Comparison of ENCODE assay signal across 10 mouse cellular contexts in genomic region chr4:133314896-133315295, GRCm38 (mm10). TPM values are rescaled to one million over a fixed set of nuclear protein-coding genes. Genes with fewer than 3 reads are reported as not detected.
DNase-seq lines count a peak whose midpoint lies in the region; ATAC-seq lines count a peak whose summit lies in the region.
"Had no signal": no experiment of that assay in that cellular context is flagged by ENCODE, and none has a peak within 500 bp of the region (broad histone marks: within the 10 kb centered on the region; RNA-seq: fewer than 3 reads in every experiment).

No protein-coding gene starts in this region.

- DNase-seq in heart, adult 18-20 months, result peak; percentile 86 to 88
- DNase-seq in cerebellum, adult 11 months, result peak; percentile 82
- DNase-seq in heart, adult 9 months (ENCODE audit: low spot score in 2 of 2), result peak; percentile 62 to 78
- peak; percentile 58 for DNase-seq in lung, postnatal 10 days
- no peak for DNase-seq in T-cell, adult 2 months (ENCODE audit: low spot score)
- DNase-seq in left cerebral cortex, postnatal 14 days (ENCODE audit: low spot score in 2 of 2), result no peak
- DNase-seq in layer of hippocampus, postnatal 25 days (ENCODE audit: extremely low spot score in 1 of 2, low spot score in 1 of 2), result no peak
- DNase-seq: embryo, embryonic 11 days had no signal

- WGBS in heart, embryonic 11.5 days (ENCODE audit: insufficient replicate concordance), result 75% methylated on average over 8 of the region's 8 CpGs

- H3K27me3 ChIP-seq in heart, embryonic 11.5 days (ENCODE audit: control insufficient read depth, insufficient read depth, low read length), result no peaks in the 10 kb centered on the region

- no peak overlapping the region for H3K9ac ChIP-seq in heart, embryonic 11.5 days (ENCODE audit: low read depth, low read length)

- intact Hi-C loops in left cerebral cortex, postnatal 14 days (cut with DNase I), result loop anchor here (5.0 kb wide), 2 partner anchors 32 to 107 kb away; no protein-coding TSS in a partner anchor

- H3K4me2 ChIP-seq in heart, embryonic 11.5 days, result no peak overlapping the region

- H3K4me3 ChIP-seq in heart, embryonic 11.5 days (ENCODE audit: low read depth, low read length), result no peak overlapping the region

- H3K36me3 ChIP-seq in heart, embryonic 11.5 days (ENCODE audit: control insufficient read depth, insufficient read depth, low read length), result no peaks in the 10 kb centered on the region

- H3K27ac ChIP-seq in heart, embryonic 11.5 days (ENCODE audit: low read depth, low read length), result no peak overlapping the region

- H3K9me3 ChIP-seq in heart, embryonic 11.5 days (replicated peaks; ENCODE audit: control insufficient read depth, low read length), result no peaks in the 10 kb centered on the region

- no peak for ATAC-seq in heart, embryonic 11.5 days (replicated peaks; ENCODE audit: insufficient number of reproducible peaks, low FRiP score, low TSS enrichment)
- ATAC-seq: CD4-positive, CD25-positive, alpha-beta regulatory T cell, adult 4 months had no signal

- H3K4me1 ChIP-seq in heart, embryonic 11.5 days (ENCODE audit: control insufficient read depth, insufficient read depth, low read length), result 0 out of 2 replicates have a peak, but pooled peaks cover 5% of the 10 kb centered on the region

RNA-seq across cellular contexts. Expression of gene Tmem222, which starts 37.3 kb away (rescaled TPM):
- 10 to 100 TPM; 32.7 to 34.6 TPM for total RNA-seq in heart, adult 18-20 months (2021)
- polyA plus RNA-seq in heart, embryonic 11.5 days (2014; fragmentation: Nextera tagmentation; extraction: Ambion mirVana), result 57.5 and 64.9 TPM in 2 replicates
- 10 to 100 TPM; 81.7 to 87.9 TPM for total RNA-seq in left cerebral cortex, postnatal 14 days (2021)
- total RNA-seq in layer of hippocampus, postnatal 25 days (2021), result 10 to 100 TPM; 85.7 to 92.6 TPM

RNA-seq across cellular contexts. Expression of gene Wdtc1, which starts 38.4 kb away (rescaled TPM):
- total RNA-seq in heart, adult 18-20 months (2021), result 10 to 100 TPM; 71.9 to 73.6 TPM
- polyA plus RNA-seq in heart, embryonic 11.5 days (2014; fragmentation: Nextera tagmentation; extraction: Ambion mirVana), result 13.3 and 15.5 TPM in 2 replicates
- total RNA-seq in left cerebral cortex, postnatal 14 days (2021), result 10 to 100 TPM; 56.6 to 60.8 TPM
- 10 to 100 TPM; 84.4 to 85.8 TPM for total RNA-seq in layer of hippocampus, postnatal 25 days (2021)

RNA-seq across cellular contexts. Expression of gene Sytl1, which starts 52.0 kb away (rescaled TPM):
- under 1 TPM; 0.22 to 0.72 TPM for total RNA-seq in heart, adult 18-20 months (2021)
- 0.11 and 0.42 TPM in 2 replicates for polyA plus RNA-seq in heart, embryonic 11.5 days (2014; fragmentation: Nextera tagmentation; extraction: Ambion mirVana)
- under 1 TPM in 1 of 2 experiments, not detected in 1; 0.51 TPM for total RNA-seq in left cerebral cortex, postnatal 14 days (2021)
- total RNA-seq in layer of hippocampus, postnatal 25 days (2021), result under 1 TPM; 0.37 to 0.54 TPM

RNA-seq across cellular contexts. Expression of gene Slc9a1, which starts 54.6 kb away (rescaled TPM):
- total RNA-seq in heart, adult 18-20 months (2021), result 10 to 100 TPM; 17.6 to 19.6 TPM
- 4.8 and 7.0 TPM in 2 replicates for polyA plus RNA-seq in heart, embryonic 11.5 days (2014; fragmentation: Nextera tagmentation; extraction: Ambion mirVana)
- 10 to 100 TPM; 41.5 to 46.7 TPM for total RNA-seq in left cerebral cortex, postnatal 14 days (2021)
- 10 to 100 TPM; 59.6 to 62.8 TPM for total RNA-seq in layer of hippocampus, postnatal 25 days (2021)

Comparison
In these comparisons a context has a peak if more than half of its experiments do, and no peak if none do; other contexts are left out.
1. DNase-seq: peak in heart, adult 18-20 months (2 of 2), cerebellum, adult 11 months (single experiment), heart, adult 9 months (2 of 2) and lung, postnatal 10 days (single experiment); none in T-cell, adult 2 months (single experiment), left cerebral cortex, postnatal 14 days (0 of 2) and layer of hippocampus, postnatal 25 days (0 of 2).